Mouse (Mus musculus) left cerebral cortex, adult 8-10 months (tissue): ENCODE measurements around the gene Pym1. TPM values are rescaled to one million over a fixed set of nuclear protein-coding genes. Genes with fewer than 3 reads are reported as not detected.
"Not testable (repeated sequence)": the region's sequence is repeated elsewhere in the genome, so short reads cannot be mapped to it uniquely, and the experiment has no call there.

Experiments used
- DNase-seq, 2 experiments: peaks; one replicate each; pipeline ENCODE4 v3.0.0; 2022; ENCODE audit warnings: low spot score in 2 of 2
- total RNA-seq, 4 experiments: library from RNA; stranded (reverse); gene quantifications; 2 replicates each; pipeline ENCODE4 v1.2.4; 2022

Gene Pym1
- 10 to 100 TPM; 28.6 to 31.6 (median 30.2) TPM for total RNA-seq

DNA sequence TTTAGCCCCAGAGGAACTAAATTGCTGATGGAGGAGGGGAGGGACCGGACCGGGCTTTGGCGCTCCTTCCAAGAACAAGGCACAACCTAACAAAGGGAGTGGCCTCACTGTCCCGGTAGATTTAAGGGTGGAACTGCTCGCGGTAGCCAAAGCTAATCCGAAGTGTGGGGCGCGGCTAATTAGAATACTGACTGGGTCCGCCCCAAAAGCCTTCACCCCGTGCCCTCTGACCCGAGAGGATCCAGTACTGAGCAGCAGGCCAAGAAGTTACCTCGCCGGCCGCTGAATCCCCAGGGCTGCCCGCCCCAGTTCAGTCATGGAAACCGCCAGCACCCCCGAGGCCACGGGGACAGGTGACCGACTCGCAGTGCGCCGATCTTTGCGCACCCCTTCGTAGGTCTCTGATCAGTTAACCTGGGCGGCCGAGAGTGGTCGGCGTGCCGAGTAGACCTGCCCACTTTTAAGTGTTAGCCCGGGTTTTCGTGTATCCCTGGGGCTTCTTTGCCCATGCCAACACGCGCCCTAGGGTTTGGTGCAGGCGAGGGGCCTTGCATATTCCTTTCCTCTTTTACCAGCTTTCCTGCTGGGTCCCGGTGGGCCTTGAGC is at the start of gene Pym1:
Gene Pym1 (plus strand): TSS at position 244 of the 606 bp plus-strand sequence.
- peak in 1 of 2 experiments; percentile 34 for DNase-seq

DNA sequence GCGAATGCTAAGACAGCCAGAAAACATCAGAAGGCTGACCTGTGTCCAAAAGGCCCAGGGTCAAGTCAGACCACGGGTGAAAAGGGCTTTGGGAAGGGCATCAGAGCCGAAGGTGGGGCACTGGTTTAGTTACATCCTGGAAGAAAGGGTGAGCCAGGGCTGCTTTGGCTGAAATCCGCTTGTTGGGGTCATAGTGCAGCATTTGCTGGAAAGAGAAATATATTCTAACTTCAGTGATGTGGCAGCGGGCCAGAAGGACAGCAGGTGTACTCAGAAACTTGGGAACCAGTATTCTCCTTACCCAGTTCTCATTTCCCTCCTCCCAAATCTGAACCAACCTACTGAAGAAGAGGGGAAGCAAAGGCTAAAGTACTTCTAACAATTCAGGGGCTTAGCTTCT is 48.7 kb upstream of the Pym1 start:
- DNase-seq: no peak

DNA sequence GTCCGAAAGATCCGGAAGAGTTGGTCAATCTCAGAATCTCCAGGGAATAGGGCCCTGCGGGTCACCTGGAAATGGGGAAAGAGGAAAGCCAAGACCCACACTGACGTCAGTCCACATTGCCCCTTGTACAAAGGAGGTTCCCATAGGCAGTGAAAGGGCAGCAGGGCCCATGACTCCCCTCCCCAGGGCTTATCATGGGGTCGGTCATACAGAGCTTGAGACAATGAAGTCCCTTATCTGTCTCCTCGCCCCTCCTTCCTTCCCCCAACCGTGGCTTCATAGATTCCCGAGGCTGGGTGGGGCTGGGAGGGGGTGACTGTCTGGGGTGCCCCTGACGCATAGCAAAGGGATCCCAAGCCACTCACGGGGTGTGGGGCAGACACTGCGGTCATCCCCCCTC is 48.1 kb upstream of the Pym1 start:
- no peak for DNase-seq

DNA sequence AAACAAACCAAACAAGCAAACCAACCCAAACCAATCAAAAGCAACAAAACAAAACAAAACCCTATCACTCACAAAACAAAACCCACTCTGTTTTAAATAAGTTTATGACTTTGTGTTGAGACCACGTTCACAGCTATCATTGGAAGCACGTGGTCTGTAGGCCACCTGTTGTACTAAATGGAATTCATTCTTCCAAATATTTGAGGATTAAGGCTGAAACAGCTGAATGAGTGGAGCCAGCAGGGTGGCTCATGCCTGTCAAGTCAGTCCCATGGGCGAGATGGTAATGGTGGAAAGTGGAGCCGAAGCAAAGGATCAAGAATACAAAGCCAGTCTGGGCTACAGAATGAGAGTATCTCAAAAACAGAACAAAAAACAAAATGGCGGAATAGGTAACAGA is 47.0 kb upstream of the Pym1 start:
- DNase-seq: no peak

DNA sequence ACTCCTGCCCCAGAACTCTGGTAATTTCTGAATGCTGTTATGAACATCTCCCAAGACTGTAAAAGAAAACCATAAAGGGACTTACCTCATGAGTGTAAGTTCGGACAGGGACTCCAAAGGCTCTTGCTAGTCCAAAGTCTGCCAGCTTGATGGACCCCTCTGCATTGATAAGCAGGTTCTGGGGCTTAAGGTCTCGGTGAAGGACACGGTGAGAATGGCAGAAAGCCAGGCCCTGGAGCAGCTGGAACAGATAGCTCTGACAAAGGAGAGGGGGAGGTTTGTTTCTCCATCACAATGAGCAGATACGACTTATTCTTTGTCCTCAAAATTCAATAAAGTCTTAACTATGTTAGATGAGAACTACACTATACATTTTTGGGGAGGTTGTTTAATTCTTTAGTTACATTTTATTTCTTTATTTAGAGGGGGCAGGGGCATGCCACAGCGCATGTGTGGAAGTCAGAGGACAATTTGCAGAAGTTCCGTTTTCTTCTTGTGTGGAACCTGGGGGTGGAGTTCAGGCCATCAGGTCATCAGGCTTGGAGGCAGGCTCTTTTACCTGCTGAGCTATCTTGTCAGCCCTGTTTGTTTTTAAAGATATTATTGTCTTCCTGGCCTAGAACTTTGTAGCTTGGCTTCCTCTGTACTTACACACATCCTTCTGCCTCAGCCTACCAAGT is 45.2 kb upstream of the Pym1 start:
- DNase-seq: no peak

DNA sequence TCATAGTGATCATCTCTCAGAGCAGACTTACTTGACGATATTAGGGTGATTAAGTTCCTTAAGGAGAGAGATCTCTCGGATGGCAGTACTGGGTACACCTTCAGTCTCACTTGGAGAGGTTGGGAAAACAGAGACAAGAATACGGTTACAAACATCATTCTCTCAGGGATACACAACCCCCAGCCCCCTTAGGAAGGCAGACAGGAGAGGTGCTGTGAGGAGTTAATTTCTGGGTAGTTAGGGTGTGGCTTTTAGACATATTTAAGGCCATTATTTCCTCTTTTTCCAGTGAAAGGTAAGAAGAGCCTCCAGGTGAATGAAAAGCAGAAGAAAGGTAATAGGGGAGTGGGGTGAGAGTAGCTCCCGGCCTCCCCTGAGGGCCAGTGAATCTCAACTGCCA is 43.8 kb upstream of the Pym1 start, which contains the start of gene Pmel:
Gene Pmel (plus strand): TSS at position 301 of the 400 bp plus-strand sequence.
- DNase-seq: no peak

DNA sequence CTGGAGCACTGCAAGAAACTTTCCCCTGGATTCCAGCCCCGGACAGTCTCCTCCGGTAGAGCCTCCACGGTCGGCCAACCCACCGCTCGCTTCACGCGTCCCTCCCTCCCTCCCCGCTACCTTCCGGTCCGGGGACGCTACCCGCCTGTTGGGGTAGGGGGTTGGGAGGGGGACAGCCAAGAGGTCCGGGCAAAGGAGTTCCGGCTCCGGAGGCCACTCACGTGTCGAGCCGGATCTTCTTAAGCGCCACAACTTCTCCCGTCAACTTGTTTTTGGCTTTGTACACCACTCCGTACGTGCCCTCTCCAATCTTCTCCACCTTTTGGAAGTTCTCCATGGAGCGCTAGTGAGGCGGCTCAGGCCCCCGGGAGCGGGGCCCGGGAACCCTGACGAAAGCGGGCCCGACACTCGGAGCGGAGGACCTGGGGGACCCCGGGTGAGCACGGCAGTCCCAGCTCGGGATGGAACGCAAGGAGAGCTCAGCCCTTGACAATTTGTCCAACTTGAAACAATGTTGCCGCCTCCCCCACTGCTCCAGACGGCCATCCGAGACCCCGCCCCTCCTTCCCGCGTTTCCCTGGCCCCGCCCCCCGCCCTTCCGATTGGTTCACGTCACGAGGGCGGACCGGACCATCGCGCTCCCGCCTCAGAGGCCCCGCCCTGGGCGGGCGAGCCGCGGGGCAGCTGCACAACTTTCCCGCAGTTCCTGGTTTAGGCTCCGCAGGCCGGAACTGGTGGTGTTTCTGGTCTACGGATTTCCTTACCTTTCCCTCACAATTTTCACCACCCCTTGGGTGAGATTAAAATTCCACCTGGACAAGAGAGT is 43.0 kb upstream of the Pym1 start, which contains the start of gene Cdk2:
Gene Cdk2 (minus strand): TSS at position 541 of the 826 bp plus-strand sequence.
- DNase-seq: peak; percentile 59 to 75

DNA sequence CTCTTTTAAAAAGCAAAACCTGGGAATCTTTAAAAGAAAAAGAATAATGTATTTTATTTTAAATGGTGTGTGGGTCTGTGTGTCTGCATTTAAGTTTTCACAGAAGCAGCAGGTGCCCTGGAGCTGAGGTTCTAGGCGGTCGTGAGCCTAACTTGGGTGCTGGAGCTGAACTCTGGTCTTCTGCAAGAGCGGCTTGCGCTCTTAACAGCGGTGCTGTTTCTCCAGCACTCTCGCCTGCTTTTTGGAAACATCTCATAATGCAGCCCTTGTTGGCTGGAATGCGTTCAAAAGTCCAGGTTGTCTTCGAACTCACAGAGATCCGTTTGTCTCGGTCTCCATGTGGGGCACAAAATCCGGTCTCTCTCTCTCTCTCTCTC is 42.4 kb upstream of the Pym1 start:
- DNase-seq: no peak

DNA sequence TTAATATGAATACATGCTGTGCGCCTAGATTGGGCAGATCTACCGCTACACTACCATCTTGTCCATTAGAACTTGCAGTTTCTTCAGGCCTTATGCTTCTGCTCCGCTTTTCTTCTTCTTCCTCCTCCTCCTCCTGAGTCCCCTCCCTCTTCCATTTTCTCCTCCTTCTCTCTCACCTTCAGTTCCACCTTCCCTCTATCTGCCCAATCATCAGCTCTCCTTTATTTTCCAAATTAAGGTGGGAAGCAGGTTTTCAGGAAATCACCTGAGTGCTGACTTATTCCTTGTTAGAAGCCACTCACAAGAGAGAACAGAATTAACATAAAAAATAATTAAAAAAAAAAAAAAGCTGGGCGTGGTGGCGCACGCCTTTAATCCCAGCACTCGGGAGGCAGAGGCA is 36.4 kb upstream of the Pym1 start:
- not testable (repeated sequence) for DNase-seq

DNA sequence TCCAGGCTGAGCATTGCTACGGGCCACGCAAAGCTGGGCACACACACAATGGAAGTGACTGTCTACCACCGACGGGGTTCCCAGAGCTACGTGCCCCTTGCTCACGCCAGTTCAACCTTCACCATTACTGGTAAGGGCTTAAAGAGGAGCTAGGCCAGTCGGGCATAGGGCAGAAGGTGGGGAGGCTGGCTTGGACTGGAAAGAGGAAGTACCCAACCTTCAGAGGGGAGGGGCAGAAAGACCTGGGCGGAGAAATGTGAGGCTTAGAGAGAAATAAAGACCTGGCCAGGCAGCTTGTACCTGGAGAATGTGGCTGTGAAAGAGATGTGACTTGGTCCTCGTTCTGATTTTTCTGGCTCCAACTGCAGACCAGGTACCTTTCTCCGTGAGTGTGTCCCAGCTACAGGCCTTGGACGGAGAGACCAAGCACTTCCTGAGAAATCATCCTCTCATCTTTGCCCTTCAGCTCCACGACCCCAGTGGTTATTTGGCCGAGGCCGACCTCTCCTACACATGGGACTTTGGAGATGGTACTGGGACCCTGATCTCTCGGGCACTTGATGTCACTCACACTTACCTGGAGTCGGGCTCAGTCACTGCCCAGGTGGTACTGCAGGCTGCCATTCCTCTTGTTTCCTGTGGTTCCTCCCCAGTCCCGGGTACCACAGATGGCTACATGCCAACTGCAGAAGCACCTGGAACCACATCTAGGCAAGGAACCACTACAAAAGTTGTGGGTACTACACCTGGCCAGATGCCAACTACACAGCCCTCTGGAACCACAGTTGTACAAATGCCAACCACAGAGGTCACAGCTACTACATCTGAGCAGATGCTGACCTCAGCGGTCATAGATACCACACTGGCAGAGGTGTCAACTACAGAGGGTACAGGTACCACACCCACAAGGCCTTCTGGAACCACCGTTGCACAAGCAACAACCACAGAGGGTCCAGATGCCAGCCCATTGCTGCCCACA is 31.8 kb upstream of the Pym1 start:
- no peak for DNase-seq

DNA sequence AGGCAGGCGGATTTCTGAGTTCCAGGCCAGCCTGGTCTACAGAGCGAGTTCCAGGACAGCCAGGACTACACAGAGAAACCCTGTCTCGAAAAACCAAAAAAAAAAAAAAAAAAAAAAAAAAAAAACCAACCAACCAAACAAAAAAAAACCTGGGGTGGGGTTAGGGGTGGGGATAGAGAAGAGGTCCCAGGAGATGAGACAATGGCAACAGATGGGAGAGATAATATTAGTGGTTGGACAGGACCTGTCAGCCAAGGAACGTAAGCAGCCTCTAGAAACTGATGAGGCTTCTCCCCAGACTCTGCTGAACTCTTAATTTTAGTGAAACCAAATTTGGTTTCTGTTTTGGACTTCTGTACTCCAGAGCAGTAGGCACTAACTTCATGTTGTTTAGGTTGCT is 22.2 kb upstream of the Pym1 start:
- not testable (repeated sequence) for DNase-seq

DNA sequence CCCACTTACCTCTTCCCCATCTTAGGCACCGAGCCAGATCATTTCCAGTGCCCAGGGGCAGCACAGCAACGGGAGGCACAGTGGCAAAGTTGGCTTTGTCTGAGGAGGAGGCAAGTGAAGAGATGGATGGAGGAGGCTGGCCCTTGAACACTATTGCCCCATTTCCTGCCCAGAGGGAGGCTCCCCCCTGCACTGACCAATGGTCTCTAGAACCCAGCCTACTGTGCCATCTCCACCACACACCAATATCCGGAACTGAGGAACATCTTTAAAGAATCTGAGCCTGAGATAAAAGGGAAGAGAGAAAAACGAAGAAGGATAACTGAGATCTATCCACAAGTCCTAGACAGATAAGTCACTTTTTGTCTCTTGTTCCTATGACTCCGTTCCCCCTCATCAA is 19.6 kb upstream of the Pym1 start:
- no peak for DNase-seq

DNA sequence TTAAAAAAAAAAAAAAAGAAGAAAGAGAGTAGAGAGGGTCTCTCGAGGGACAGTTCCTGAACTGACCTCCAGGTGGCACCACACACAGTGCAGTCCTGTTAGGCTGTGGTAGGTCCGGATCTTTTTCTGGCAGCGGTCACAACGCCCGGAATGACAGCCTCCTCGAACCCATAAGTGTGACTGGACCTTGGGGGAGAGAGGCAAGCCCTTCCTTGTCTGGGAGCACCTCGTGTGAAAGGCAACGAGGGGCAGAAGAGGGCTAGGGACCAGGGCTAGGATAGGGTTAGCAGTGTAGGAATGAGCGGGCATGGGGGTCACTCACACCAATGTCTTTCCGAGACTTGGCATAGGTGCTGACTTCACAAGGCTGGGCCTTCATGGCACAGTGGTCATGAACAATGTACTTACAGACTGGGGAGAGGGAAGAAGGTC is 16.7 kb upstream of the Pym1 start:
- peak in 1 of 2 experiments; percentile 47 for DNase-seq

DNA sequence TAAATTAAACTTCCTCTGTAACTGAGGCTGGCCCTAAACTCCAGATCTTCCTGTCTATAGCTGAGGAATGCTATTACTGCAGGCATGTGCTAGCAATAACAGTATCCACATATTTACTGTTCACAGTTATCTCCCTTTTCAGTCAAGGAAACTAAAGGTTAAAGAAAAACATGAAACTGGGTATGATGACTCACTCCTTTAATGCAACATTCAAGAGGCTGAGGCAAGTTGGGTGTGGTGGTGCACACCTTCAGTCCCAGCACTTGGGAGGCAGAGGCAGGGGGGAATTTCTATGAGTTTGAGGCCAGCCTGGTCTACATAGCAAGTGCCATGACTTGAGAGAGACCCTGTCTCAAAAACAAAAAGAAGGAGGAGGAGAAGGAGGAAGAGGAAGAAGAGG is 15.7 kb upstream of the Pym1 start:
- DNase-seq: no peak

DNA sequence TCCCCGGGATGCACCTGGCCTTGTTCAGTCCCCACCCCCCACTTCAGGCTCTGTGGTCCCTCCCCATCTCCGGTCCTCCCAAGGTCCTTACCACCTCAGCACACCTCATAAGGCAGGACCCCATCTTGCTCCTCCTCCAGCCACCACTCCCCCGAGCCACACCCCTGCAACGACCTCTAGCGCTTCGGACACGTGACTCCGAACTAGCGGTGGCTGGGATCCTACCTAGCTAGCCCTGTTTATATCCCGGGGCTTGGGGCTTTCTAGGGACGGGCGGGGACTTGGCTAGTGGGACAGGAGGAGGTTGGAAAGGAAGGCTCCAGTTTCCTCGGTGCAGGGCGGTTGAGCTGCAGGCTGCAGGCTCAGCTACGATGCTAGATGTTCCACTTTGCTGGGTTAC is 10.3 kb upstream of the Pym1 start:
- DNase-seq: no peak

DNA sequence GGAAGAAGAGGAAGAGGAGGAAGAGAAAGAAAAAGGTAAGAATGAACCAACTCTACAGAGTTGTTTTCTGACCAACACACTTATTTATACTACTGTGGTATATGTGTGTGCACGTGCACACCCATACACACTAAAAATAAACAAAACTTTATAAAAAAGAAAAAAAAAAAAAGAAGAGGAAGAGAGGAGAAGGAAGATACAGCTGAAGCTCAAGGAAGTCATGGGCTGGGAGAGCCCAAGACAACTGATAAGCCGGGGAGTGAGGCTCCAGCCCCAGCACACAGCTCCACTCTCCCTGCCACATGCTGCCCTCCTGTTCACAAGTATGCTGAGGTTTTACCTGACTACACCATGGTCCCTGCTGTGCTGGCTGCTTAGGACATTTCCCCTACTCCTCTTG is 7.4 kb upstream of the Pym1 start:
- DNase-seq: no peak

DNA sequence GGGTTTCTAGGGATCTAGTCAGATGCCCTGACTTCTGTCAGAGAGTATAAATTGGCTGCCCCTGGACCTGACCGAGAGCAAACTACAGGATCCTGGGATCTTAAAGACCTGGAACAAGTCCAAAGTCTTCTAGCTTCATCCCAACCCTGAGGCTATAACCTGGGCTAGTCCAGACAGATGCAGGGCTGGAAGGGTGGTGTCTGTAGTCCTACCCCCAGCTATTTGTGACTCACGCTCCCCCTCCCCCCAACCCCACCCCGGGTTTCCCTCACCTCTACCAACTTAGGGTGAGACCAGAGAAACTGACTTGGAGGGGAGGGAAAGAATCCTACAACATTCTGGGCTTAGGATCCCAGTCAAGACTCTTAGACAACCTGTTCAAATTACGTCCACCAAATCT is 5.1 kb upstream of the Pym1 start:
- DNase-seq: no peak

DNA sequence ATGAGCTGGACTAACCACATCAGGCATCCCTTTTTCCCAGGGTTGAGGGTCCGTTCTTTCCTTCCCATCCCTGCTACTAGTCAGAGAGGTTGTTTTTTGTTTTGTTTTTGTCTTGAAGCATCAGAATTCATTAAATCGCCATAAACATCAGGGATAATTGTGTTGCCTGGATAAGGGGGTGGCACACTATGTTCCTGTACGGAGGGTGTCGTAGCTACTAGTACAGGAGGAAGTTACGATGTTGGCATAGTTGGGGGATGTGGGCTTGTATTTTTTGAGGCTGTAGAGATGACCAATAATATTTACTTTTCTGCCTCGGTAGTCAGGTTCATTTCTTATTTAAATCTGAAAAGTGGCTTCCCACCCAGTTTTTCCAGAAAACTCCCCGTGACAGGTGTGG is 4.5 kb upstream of the Pym1 start:
- no peak for DNase-seq

DNA sequence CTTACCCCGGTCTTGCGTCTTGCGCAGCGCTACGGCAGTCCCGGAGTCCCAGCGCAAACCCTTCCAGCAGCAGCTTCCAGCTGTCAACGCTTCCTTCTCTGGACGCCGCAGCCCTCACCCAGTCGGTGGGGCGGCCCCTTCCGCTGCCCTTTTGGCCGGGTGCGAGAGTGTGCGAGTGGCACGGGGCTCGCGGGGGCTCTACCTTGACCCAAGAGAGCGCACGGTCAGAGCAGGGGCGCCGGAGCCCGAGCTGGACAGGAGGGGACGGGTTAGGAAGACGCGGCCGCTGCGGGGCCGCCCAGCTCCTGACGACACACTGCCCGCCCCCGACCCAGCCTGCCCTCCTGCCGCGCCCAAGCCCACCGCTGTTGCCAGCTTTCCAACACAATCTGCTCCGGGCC is 3.9 kb upstream of the Pym1 start:
- peak in 1 of 2 experiments; percentile 50 for DNase-seq

DNA sequence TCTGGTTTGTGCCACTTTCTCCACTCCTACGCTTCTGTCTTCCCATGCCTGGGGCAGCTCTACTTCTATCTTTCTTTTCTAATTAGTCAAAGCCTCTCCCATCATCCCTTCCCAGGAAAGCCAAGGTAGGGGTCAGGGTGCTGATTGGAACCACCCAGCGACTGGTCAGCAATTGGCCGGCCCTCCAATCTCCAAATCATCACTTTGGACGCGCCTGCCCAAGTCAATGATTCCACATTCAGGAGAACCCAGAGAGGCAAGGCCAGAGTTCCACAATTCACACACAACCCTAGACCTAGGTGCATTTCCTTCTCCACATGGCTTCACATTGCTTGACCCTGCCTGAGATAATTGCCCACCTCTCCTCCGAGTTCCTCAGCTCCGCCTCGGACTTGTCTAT is 3.5 kb upstream of the Pym1 start:
- peak in 1 of 2 experiments; percentile 10 for DNase-seq
